Comparison of ENCODE assay signal across 8 mouse cellular contexts in genomic region chr2:172758497-172758896, GRCm38 (mm10).
A peak's percentile ranks its signal among the peaks of the same experiment; 100 is the strongest.
DNase-seq lines count a peak whose midpoint lies in the region; ATAC-seq and TF ChIP-seq lines count a peak whose summit lies in the region.

No protein-coding gene starts in this region.

- TF ChIP-seq CTCF in liver, adult 2 months (IDR thresholded peaks at IDR 0.05; ENCODE audit: low read depth, low read length): peak; percentile 90

- no peaks in the 10 kb centered on the region for H3K4me1 ChIP-seq in heart, embryonic 12.5 days (replicated peaks)
- peaks cover 35% of the 10 kb centered on the region for H3K4me1 ChIP-seq in forebrain, embryonic 12.5 days
- no peaks in the 10 kb centered on the region for H3K4me1 ChIP-seq in intestine, embryonic 16.5 days (ENCODE audit: control insufficient read depth, insufficient read depth, low read length)
- no peaks in the 10 kb centered on the region for H3K4me1 ChIP-seq in liver, adult 2 months (ENCODE audit: control insufficient read depth, insufficient read depth, low read length)

- no peak for TF ChIP-seq POLR2A in liver, adult 2 months (IDR thresholded peaks at IDR 0.05; ENCODE audit: extremely low read depth, insufficient read depth, low read length)

- ATAC-seq in heart, embryonic 12.5 days (ENCODE audit: insufficient number of reproducible peaks, low FRiP score): peak; percentile 56; the same call in 1 of the 2 replicates
- ATAC-seq in forebrain, embryonic 12.5 days (ENCODE audit: low FRiP score): peak; percentile 78
- ATAC-seq in intestine, embryonic 16.5 days: peak; percentile 44; the same call in 1 of the 2 replicates

- WGBS in heart, embryonic 12.5 days: 8% methylated on average over 9 of the region's 9 CpGs
- 4% methylated on average over 9 of the region's 9 CpGs for WGBS in forebrain, embryonic 12.5 days
- WGBS in intestine, embryonic 16.5 days: 10% methylated on average over 9 of the region's 9 CpGs
- 12% methylated on average over 9 of the region's 9 CpGs for WGBS in liver, adult 2 months

- no peaks in the 10 kb centered on the region for H3K36me3 ChIP-seq in heart, embryonic 12.5 days
- H3K36me3 ChIP-seq in forebrain, embryonic 12.5 days (replicated peaks): no peaks in the 10 kb centered on the region
- no peaks in the 10 kb centered on the region for H3K36me3 ChIP-seq in intestine, embryonic 16.5 days (ENCODE audit: control insufficient read depth, insufficient read depth, low read length)
- no peaks in the 10 kb centered on the region for H3K36me3 ChIP-seq in liver, adult 2 months (ENCODE audit: control insufficient read depth, insufficient read depth, low read length)

- DNase-seq in heart, adult 9 months (ENCODE audit: low spot score in 2 of 2): no peak
- DNase-seq in adipocyte (ENCODE audit: low spot score): peak; percentile 52
- peak; percentile 36 for DNase-seq in liver, adult 2 months (ENCODE audit: extremely low read depth, low read depth, low spot score)
- DNase-seq in right cerebral cortex, postnatal 10 days (ENCODE audit: low spot score in 2 of 2): peak; percentile 45 to 65
- DNase-seq in T-cell, adult 2 months (ENCODE audit: low spot score): no peak

- H3K27ac ChIP-seq in heart, embryonic 12.5 days (ENCODE audit: poor library complexity, severe bottlenecking): no peak overlapping the region
- H3K27ac ChIP-seq in forebrain, embryonic 12.5 days: no peak overlapping the region
- H3K27ac ChIP-seq in intestine, embryonic 16.5 days (ENCODE audit: low read length): no peak overlapping the region
- no peak overlapping the region for H3K27ac ChIP-seq in liver, adult 2 months (replicated peaks; ENCODE audit: insufficient read depth, low read depth, low read length)

- no peak overlapping the region for H3K9ac ChIP-seq in heart, embryonic 12.5 days
- H3K9ac ChIP-seq in forebrain, embryonic 12.5 days: no peak overlapping the region
- no peak overlapping the region for H3K9ac ChIP-seq in intestine, embryonic 16.5 days (ENCODE audit: low read depth, low read length)
- no peak overlapping the region for H3K9ac ChIP-seq in liver, adult 2 months (ENCODE audit: low read depth, low read length)

- H3K9me3 ChIP-seq in heart, embryonic 12.5 days (replicated peaks): no peaks in the 10 kb centered on the region
- no peaks in the 10 kb centered on the region for H3K9me3 ChIP-seq in forebrain, embryonic 12.5 days
- no peaks in the 10 kb centered on the region for H3K9me3 ChIP-seq in intestine, embryonic 16.5 days (ENCODE audit: control insufficient read depth, low read length)

- peaks cover 77% of the 10 kb centered on the region for H3K27me3 ChIP-seq in heart, embryonic 12.5 days (replicated peaks)
- peaks cover 93% of the 10 kb centered on the region for H3K27me3 ChIP-seq in forebrain, embryonic 12.5 days
- H3K27me3 ChIP-seq in intestine, embryonic 16.5 days (replicated peaks; ENCODE audit: control insufficient read depth, insufficient read depth, low read length): peaks cover 20% of the 10 kb centered on the region; the same call in 1 of the 2 replicates
- no peaks in the 10 kb centered on the region for H3K27me3 ChIP-seq in liver, adult 2 months (ENCODE audit: control insufficient read depth, insufficient read depth, low read length)

- no peak overlapping the region for H3K4me2 ChIP-seq in heart, embryonic 12.5 days
- no peak overlapping the region for H3K4me2 ChIP-seq in forebrain, embryonic 12.5 days
- no peak overlapping the region for H3K4me2 ChIP-seq in intestine, embryonic 16.5 days (ENCODE audit: low read depth, low read length)

- H3K79me2 ChIP-seq in liver, adult 2 months (ENCODE audit: control insufficient read depth, insufficient read depth, low read length): no peaks in the 10 kb centered on the region

- no peak overlapping the region for H3K4me3 ChIP-seq in heart, embryonic 12.5 days
- no peak overlapping the region for H3K4me3 ChIP-seq in forebrain, embryonic 12.5 days (replicated peaks)
- H3K4me3 ChIP-seq in intestine, embryonic 16.5 days (ENCODE audit: low read length): no peak overlapping the region
- no peak overlapping the region for H3K4me3 ChIP-seq in liver, adult 2 months (ENCODE audit: insufficient read depth, low read depth, low read length)

Comparison
In these comparisons a context has a peak if more than half of its experiments do, and no peak if none do; other contexts are left out.
1. DNase-seq: peak in adipocyte (single experiment), liver, adult 2 months (single experiment) and right cerebral cortex, postnatal 10 days (2 of 2); none in heart, adult 9 months (0 of 2) and T-cell, adult 2 months (single experiment).
2. Peak in every context shown above with its lines, with median percentiles within 50 percentile points of each other: ATAC-seq.